Mouse (Mus musculus): Measurements from ENCODE around the gene Hist2h2aa2. TPM values are rescaled to one million over a fixed set of nuclear protein-coding genes. Genes with fewer than 3 reads are reported as not detected.

Hist2h2aa2 gene
- polyA plus RNA-seq, 1 experiment from 2014 or later: 21.3 TPM

DNA sequence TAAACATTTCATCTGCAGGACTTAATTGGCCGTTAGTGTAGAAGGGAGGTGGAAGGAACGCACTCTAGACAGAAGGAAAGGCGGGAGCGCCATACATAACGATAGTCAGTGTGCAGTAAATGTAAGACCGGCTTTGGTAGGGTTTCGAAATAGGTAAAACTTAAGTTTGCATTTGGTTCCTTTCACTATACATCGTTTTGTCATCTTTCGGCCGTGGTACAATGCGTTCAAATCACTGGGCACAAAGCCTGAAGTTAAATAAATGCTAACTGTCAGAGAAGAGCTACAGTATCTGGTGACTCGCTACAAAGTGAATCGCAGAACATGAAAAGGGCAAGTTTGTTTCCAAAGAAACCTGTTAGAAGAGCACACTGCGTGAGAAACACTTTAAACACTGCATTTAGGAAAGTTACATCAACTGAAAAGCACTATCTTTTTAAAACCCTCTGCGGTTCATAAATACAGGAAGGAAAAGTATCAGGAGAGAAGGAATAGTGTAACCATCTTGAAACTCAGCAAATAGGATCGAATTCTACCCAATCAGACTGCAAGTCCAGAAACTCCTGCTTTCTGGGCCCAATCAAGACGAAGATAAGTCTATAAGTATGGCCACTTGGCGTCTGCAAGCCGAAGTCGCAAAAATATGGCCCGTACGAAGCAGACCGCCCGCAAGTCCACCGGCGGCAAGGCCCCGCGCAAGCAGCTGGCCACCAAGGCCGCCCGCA lies 28.1 kb upstream of the Hist2h2aa2 start, which contains the start of gene Hist2h3b:
Gene Hist2h3b (plus strand): TSS at position 604 of the 725 bp plus-strand sequence.
- Histone ChIP-seq H3K36me3 (no peaks in the 10 kb centered on the region), H3K9me3 (no peaks in the 10 kb centered on the region), H3K27me3 (ENCODE audit: insufficient read depth, poor library complexity, severe bottlenecking) (no peaks in the 10 kb centered on the region), H3K4me3 (peak within 1 kb of the TSS; percentile 61), H3K27ac (peak within 1 kb of the TSS; percentile 91), H3K4me1 (peaks cover 23% of the 10 kb centered on the region)
- 26% methylated on average over 30 of the region's 30 CpGs for WGBS
- peak; percentile 92 for DNase-seq (ENCODE audit: low spot score)

- no peaks in the 10 kb centered on the region for H3K27me3 ChIP-seq (ENCODE audit: insufficient read depth, poor library complexity, severe bottlenecking)
Observed at GRCm38 (mm10) chr3:96267541-96267940, 27.5 kb upstream of the Hist2h2aa2 start.

GRCm38 (mm10) chr3:96266132-96266710 lies 26.1 kb upstream of the Hist2h2aa2 start:
- DNase-seq (ENCODE audit: low spot score): no peak
- Histone ChIP-seq H3K27ac (no peak overlapping the region; the same call in 1 of the 2 replicates), H3K27me3 (ENCODE audit: insufficient read depth, poor library complexity, severe bottlenecking) (no peaks in the 10 kb centered on the region), H3K9me3 (no peaks in the 10 kb centered on the region), H3K36me3 (no peaks in the 10 kb centered on the region), H3K4me3 (no peak overlapping the region), H3K4me1 (peaks cover 34% of the 10 kb centered on the region)
- 63% methylated on average over 8 of the region's 8 CpGs for WGBS

More at GRCm38 (mm10) chr3:96267541-96267940, 27.5 kb upstream of the Hist2h2aa2 start:
- H3K36me3 ChIP-seq: no peaks in the 10 kb centered on the region
- no peak for DNase-seq (ENCODE audit: low spot score)
- 85% methylated on average over 4 of the region's 4 CpGs for WGBS
- H3K27ac ChIP-seq: peak overlapping the region; percentile 89
- peaks cover 23% of the 10 kb centered on the region for H3K4me1 ChIP-seq
- H3K4me3 ChIP-seq: no peak overlapping the region
- no peaks in the 10 kb centered on the region for H3K9me3 ChIP-seq

- Histone ChIP-seq H3K27ac (peak overlapping the region; percentile 97), H3K27me3 (ENCODE audit: insufficient read depth, poor library complexity, severe bottlenecking) (no peaks in the 10 kb centered on the region), H3K9me3 (no peaks in the 10 kb centered on the region), H3K4me1 (peaks cover 32% of the 10 kb centered on the region), H3K4me3 (peak overlapping the region; percentile 64), H3K36me3 (no peaks in the 10 kb centered on the region)
- 78% methylated on average over 7 of the region's 7 CpGs for WGBS
- no peak for DNase-seq (ENCODE audit: low spot score)
Observed at GRCm38 (mm10) chr3:96264404-96264949, 24.4 kb upstream of the Hist2h2aa2 start.

- Histone ChIP-seq H3K27ac (peak overlapping the region; percentile 97), H3K9me3 (no peaks in the 10 kb centered on the region), H3K4me3 (peak overlapping the region; percentile 64), H3K27me3 (ENCODE audit: insufficient read depth, poor library complexity, severe bottlenecking) (no peaks in the 10 kb centered on the region), H3K4me1 (peaks cover 32% of the 10 kb centered on the region), H3K36me3 (no peaks in the 10 kb centered on the region)
- DNase-seq (ENCODE audit: low spot score): peak; percentile 82
- 13% methylated on average over 27 of the region's 27 CpGs for WGBS
Observed at GRCm38 (mm10) chr3:96263558-96264403, 23.7 kb upstream of the Hist2h2aa2 start.

- Histone ChIP-seq H3K4me1 (peaks cover 31% of the 10 kb centered on the region), H3K36me3 (no peaks in the 10 kb centered on the region), H3K27me3 (ENCODE audit: insufficient read depth, poor library complexity, severe bottlenecking) (no peaks in the 10 kb centered on the region), H3K27ac (peak within 1 kb of the TSS; percentile 97), H3K4me3 (peak within 1 kb of the TSS; percentile 64), H3K9me3 (no peaks in the 10 kb centered on the region)
- peak; percentile 98 for DNase-seq (ENCODE audit: low spot score)
- under 1% methylated on average over 40 of the region's 40 CpGs for WGBS
Observed at GRCm38 (mm10) chr3:96262979-96263550, 23.0 kb upstream of the Hist2h2aa2 start, which contains the start of gene Hist2h4. Hist2h4 (minus strand) TSS chr3:96263311.

DNA sequence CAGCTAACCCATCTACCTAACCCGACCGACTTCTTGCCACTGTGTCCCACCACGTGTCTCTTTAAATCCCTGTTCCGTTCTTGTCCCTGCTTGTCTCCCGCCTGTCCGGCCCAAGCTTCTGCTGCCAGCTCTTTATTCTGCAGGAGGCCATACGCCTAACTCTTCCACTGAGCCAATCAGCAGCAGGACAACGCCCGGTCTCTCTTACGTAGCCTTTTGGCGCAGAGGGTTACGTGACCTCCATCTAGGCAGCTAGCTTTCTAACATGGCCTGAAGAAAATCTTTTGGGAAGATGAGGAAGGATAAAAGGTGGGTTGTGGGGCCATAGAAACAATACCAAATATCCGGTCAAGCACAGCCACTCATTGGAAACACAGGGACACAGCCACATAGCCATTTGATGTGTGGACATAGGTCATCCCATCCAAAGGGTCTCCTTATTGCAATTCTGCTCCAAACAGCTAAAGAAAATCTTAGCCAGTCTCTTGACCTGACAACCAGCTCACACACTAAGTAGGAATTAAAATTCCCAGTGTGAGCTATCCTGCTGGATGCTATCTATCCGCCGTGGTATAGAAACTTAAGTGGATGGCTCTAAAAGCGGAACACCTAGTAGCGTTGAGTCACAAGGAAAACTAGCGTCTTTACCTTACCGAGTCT lies 22.3 kb upstream of the Hist2h2aa2 start:
- Histone ChIP-seq H3K27me3 (ENCODE audit: insufficient read depth, poor library complexity, severe bottlenecking) (no peaks in the 10 kb centered on the region), H3K4me3 (peak overlapping the region; percentile 64), H3K4me1 (peaks cover 25% of the 10 kb centered on the region), H3K27ac (peak overlapping the region; percentile 97), H3K9me3 (no peaks in the 10 kb centered on the region), H3K36me3 (no peaks in the 10 kb centered on the region)
- under 1% methylated on average over 19 of the region's 19 CpGs for WGBS
- DNase-seq (ENCODE audit: low spot score): peak; percentile 94

GRCm38 (mm10) chr3:96261623-96262022 lies 21.5 kb upstream of the Hist2h2aa2 start:
- Histone ChIP-seq H3K36me3 (no peaks in the 10 kb centered on the region), H3K4me1 (peaks cover 25% of the 10 kb centered on the region), H3K4me3 (peak overlapping the region; percentile 64; the same call in 1 of the 2 replicates), H3K27me3 (ENCODE audit: insufficient read depth, poor library complexity, severe bottlenecking) (no peaks in the 10 kb centered on the region), H3K9me3 (no peaks in the 10 kb centered on the region), H3K27ac (peak overlapping the region; percentile 97)
- WGBS: 64% methylated on average over 3 of the region's 3 CpGs
- no peak for DNase-seq (ENCODE audit: low spot score)

DNA sequence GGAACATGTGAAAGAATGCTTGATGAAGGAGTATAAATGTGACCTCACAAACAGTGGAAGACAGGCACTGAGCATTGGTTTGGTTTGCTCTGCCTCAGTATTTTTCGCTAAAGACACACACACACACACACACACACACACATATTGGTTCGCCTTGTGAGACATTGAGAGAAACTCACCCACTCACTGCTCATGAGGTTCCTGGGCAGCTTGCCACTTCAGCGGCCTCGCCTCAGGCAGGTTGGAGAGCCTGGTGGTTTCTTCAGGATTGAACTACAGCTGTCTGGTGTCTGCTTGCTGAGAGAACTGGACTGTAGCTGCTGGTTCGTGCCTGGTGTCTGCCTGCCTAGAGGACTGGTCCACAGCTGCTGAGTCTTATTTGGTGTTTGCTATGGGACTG lies 20.1 kb upstream of the Hist2h2aa2 start:
- no peak overlapping the region for H3K27ac ChIP-seq
- no peak overlapping the region for H3K4me3 ChIP-seq
- 80% methylated on average over 5 of the region's 5 CpGs for WGBS
- H3K27me3 ChIP-seq (ENCODE audit: insufficient read depth, poor library complexity, severe bottlenecking): no peaks in the 10 kb centered on the region
- DNase-seq (ENCODE audit: low spot score): no peak
- H3K36me3 ChIP-seq: no peaks in the 10 kb centered on the region
- no peaks in the 10 kb centered on the region for H3K9me3 ChIP-seq
- peaks cover 32% of the 10 kb centered on the region for H3K4me1 ChIP-seq

GRCm38 (mm10) chr3:96257190-96257589 lies 17.1 kb upstream of the Hist2h2aa2 start:
- DNase-seq (ENCODE audit: low spot score): no peak
- no peaks in the 10 kb centered on the region for H3K27me3 ChIP-seq (ENCODE audit: insufficient read depth, poor library complexity, severe bottlenecking)
- H3K9me3 ChIP-seq: no peaks in the 10 kb centered on the region
- H3K4me3 ChIP-seq: no peak overlapping the region
- peaks cover 20% of the 10 kb centered on the region for H3K4me1 ChIP-seq
- H3K27ac ChIP-seq: no peak overlapping the region
- 72% methylated on average over 3 of the region's 3 CpGs for WGBS
- no peaks in the 10 kb centered on the region for H3K36me3 ChIP-seq

DNA sequence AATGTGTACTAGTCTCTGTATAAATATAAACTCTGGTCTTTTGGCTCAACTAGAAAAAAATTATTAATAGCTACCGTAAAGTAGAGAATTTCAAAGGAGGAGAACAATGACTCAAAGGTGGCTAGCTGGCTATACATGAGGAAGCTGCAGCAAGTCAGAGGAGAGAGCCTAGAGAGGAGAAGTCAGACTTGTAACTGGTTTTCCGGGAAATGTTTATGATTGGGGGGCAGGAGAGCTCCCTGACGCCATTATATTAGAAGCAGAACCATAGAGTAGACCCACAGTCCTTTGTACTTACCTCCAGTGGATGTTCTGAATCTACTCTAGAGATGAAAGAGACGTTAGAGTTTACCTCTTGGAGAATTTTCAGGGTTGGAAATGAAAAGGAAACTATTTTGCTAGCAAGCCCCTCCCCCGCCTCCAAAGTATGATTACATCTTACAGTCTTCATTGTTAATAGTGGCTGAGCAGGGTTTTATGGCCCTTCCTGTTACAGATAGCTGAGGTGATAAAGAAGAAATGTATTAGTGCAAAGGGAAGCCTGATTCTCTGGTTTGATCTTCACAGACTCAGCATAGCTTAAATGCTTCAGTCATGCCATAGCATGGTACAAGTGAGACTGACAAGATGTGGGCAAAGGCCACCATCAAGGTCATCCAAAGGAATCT lies 16.0 kb upstream of the Hist2h2aa2 start:
- peaks cover 13% of the 10 kb centered on the region for H3K4me1 ChIP-seq
- no peak for DNase-seq (ENCODE audit: low spot score)
- H3K36me3 ChIP-seq: no peaks in the 10 kb centered on the region
- no peak overlapping the region for H3K27ac ChIP-seq
- H3K27me3 ChIP-seq (ENCODE audit: insufficient read depth, poor library complexity, severe bottlenecking): no peaks in the 10 kb centered on the region
- 76% methylated on average over 5 of the region's 5 CpGs for WGBS
- H3K4me3 ChIP-seq: no peak overlapping the region
- H3K9me3 ChIP-seq: no peaks in the 10 kb centered on the region

All from heart, embryonic 10.5 days (tissue).